Mouse (Mus musculus): ENCODE results near the gene Zpld1. TPM values are rescaled to one million over a fixed set of nuclear protein-coding genes. Genes with fewer than 3 reads are reported as not detected.
A peak's percentile ranks its signal among the peaks of the same experiment; 100 is the strongest.

The Zpld1 gene
- under 1 TPM; 0.30 to 0.49 TPM for total RNA-seq (2021)
- long read RNA-seq: 0 reads

DNA sequence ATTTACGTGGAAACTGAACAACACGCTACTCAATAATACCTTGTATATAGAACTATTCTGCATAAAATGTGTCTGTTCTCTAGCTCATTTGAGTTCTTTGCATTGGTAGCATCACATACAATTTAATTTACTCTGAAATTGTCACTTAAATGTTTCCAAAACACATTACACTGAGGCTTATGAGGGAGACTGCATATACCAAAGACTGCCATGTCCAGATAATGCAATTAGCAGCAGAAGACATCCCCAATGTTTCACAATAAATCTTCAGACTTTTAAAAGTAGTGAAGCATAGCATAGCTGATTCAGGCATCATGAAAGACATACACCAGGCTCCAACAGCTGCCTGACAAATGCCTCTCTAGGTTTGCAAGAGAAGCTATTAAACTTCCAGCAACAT, at the start of gene Zpld1:
Gene Zpld1, minus strand, starts transcription at position 101 of the 400 bp plus-strand sequence.
- DNase-seq (ENCODE audit: low spot score in 2 of 2): no peak

DNA sequence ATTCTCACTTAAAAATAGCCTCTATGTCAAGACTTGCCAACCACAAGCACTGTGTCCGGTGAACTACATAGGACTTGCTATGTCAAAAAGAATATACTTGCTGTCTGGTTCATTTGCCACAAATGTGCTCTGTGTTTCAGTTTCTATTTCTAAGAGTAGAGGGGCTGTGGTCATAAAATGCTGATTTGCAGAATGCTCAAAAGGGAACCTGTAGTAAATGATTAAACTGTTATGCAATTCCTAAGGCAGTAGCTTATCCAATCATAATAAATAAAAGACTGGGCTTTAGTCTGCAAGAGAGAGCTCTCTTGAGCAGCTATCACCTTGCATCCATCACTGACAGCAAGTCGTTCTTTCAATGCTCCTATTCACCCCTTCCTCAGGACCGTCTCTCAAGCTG, 47.9 kb upstream of the Zpld1 start:
- DNase-seq (ENCODE audit: low spot score in 2 of 2): no peak

DNA sequence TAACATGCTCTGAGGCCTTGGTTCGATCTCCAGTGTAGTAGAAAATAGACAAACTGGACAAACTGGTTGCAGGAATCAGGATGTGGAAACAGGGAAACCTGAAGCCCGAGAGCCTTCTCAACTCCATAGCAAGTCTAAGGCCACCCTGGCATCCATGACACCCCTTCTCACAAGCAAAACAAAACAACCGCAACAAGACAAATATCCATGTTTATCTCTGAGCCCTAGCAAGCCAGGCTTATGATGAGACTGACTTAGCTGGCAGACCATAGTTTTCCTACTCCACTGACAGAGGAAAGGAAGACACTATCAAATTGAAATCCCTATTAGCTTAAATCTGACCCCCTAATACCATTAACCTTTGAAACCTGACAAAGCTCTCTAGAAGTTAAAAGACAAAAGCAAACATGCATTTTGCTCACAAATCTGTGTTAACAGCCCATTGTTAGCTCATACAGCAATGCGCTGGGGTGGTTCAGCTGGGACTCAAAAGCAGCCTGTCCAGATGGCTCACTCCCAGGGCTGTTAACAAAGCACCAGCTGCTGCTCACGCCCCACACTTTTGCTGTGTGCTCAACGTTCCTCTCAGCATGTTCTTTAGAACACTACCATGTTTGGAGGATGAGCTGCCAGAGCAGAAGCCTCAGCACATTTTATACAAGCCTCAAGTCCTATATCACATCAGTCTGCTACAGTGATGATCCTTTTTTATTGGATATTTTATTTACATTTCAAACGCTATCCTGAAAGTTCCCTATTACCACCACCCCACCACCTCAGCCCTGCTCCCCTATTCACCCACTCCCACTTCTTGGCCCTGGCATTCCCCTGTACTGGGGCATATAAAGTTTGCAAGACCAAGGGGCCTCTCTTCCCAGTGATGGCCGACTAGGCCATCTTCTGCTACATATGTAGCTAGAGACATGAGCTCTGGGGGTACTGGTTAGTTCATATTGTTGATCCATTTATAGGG, 24.0 kb upstream of the Zpld1 start:
- peak; percentile 68 to 74 for DNase-seq (ENCODE audit: low spot score in 2 of 2)

DNA sequence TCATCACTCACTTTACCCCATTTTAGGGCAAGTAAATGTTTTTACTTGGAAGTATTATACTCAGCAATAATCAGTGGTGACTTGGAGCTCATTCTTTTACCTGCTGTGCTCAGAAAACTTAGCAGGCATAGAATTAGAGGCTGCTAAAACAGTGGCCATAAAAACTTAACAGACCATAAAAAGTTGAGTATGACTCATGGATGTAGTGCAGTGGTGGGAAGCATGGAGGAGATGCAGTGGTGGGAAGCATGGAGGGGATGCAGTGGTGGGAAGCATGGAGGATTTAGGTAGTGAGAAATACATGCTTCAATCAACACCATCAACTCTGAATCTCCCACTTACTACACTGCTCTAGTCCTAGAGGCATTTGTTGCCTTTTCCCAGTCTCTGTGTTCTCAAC, 19.2 kb upstream of the Zpld1 start:
- no peak for DNase-seq (ENCODE audit: low spot score in 2 of 2)

DNA sequence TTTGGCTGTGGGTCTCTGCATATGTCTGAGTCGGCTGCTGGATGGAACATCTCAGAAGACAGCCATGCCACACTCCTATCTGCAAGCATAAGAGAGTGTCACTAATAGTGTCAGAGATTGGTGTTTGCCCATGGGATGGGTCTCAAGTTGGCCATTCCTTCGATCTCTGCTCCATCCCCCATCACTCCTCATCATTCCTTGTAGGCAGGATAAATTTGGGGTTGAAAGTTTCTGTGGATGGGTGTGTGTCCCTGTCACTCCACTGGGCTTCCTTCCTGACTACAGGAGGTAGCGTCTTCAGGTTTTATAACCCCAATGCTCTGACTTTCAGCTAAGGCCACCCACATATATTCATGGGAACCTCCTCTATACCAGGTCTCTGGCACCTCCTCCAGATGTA, 14.3 kb upstream of the Zpld1 start:
- DNase-seq (ENCODE audit: low spot score in 2 of 2): no peak

DNA sequence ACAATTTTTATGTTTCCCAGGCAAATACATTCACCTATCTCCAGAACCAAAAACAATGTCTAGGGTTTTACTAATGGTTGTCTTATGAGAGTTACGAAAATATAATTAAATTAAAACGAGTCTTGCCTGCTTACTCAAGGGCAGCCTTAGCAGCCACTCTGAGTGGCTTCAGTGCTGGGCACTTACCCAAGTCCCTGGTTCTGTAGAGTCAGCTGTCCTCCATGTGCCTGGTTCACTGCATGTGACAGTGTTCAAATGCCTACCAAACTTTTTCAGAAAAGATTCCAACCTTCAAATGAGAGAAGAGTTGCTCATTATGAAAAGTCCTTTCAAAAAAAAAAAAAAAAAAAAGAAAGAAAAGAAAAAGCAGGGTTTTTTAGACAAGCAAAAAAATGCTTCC, 15.1 kb downstream of the Zpld1 start:
- DNase-seq (ENCODE audit: low spot score in 2 of 2): no peak

DNA sequence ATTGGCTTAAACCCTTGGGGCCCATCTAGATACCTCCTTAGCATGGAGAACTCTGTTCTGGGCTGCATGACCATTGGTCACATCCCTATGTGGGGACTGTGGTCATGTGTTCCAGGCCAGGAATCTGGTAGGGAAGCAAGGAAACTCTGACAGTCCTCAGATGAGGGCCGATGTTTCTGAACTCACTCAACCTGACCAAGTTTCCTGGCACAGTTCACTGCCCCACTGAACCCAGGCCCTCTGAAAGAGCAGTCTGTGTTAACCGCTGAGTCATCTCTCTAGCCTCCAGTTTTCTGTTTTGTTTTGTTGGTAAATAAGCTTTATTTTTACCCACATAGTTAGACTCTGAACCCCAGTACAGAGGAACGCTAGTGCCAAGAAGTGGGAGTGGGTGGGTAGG, 20.3 kb downstream of the Zpld1 start:
- no peak for DNase-seq (ENCODE audit: low spot score in 2 of 2)

DNA sequence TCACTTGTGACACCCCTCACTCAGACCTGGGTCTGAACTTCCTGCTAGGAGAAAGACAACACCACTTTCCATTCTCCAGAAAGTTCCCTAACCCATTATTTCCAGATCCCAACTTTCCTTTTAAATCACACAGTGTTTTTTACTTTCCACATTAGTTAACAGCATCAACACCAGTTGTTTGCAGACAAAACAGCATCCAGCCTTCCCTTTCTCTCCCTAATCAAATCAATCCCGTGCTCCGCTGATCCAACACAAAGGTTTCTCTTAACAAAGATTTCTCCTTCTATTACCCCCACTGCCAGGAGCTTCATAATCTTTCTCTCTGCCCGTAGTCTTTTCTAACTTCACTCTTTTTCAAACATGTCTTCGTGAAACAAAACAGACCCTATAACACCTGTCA, 32.5 kb downstream of the Zpld1 start:
- DNase-seq (ENCODE audit: low spot score in 2 of 2): no peak

DNA sequence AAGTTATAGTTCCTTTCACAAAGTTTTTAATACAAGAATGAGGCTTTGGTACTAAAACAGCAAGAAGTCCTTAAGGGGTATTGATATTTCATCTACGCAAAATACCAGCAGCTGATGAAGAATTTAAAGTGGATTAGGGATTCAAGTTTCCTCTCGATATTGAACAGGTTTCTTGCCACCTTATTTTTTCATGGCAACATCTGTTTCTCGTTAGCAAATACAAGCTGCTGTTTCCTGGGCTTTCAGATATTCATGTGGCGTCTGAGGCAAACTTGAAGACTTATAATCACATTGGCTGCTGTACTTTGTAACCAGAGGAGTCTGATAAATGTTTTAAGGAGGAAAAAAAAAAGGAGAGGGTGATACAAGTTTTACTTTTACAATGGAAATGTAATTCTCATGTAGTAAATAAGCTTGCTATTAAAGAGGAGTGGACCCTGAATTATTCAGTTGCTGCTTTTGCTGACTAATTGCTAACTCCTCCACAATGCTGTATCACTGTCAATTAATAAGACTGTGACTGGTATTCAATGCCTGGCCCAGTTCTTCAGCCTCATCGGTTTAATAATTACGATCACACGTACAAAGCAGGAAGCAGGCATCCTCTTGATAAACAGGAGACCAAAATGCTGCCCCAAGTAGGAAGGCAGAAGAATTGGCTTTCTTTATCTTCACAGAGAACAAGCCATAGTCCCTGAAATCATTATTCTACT, 36.8 kb downstream of the Zpld1 start:
- no peak for DNase-seq (ENCODE audit: low spot score in 2 of 2)

DNA sequence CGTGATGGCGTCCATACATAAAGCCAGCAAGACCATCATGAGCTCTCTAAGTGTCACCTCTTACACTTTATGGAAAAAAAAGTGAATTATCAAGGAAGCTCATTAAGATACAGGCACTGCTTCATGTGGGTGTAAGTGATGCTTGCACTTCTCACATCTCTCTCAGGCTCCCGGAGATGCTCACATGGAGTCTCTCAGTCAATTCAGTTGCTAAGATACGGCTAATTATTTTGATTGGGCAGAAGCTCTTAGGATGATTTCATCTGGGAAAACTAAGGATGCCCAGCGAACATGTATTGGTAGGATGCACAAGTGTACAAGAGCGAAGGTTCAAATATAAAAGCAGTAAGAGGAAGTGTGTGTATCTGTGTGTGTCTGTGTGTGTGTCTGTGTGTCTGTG, 38.1 kb downstream of the Zpld1 start:
- DNase-seq (ENCODE audit: low spot score in 2 of 2): no peak

DNA sequence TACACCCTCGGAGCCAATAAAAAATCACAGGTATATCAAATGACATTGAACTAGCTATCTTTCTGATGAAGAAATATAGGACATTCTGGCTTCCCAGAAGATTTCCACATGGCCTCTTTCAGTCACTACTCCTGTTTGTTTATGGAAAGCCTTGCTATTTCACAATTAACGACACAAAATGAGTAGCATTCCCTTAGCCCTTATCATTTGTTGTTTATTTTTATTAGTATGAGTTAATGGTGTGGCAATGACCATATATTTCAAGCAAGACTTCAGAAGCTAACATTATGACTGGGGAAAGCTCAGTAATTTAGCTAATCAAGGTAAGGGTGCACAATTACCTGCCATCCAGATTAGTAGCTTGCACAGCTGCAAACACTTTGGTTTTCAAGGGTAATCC, 56.8 kb downstream of the Zpld1 start:
- no peak for DNase-seq (ENCODE audit: low spot score in 2 of 2)

DNA sequence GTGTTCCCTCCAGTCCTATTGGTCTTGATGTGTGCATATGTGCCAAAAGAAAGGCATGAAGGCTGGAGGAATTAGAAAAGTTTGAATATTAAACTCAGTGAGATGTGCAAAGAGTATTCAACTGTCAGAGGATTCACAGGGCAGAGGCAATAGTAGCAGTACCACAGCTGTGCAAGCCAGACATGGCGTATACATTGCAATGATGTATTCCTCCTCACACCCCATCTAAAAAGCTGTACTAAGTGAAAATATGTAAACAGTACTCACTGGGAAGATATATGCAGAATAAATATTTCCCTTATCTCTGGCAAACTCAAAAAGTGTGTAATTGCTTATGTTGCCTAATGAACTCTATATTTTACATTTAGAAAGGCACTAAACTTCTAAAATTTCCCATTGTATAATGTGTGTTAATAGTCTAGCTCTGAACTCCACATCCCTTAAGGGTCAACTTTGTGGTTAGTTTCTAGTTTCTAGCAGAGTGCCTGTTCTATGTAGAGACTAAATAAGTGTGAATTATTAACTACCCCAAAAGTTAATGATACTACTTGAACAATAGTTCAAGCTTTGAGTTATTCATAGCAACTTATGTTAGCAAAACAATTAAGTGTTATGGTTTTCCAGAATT, 68.7 kb downstream of the Zpld1 start:
- no peak for DNase-seq (ENCODE audit: low spot score in 2 of 2)

DNA sequence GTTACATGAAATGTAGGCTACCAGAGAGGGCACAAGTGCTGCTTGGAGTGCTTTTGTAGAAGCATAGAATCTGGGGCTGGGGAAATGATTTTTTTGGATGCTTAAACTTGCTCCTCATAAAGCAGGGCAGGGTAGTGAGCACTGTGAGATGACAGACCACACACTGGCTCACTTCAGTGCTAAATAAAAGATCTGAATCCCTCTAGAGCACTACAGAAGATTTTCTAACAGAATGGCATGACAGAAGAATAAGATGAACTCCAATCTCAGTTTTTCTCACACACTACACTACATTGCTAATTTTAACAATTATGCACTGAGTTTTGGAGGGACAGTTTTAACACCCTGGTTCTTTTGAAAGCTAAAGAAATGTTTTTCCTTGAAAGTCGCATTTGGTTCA, 93.8 kb downstream of the Zpld1 start:
- DNase-seq (ENCODE audit: low spot score in 2 of 2): no peak

DNA sequence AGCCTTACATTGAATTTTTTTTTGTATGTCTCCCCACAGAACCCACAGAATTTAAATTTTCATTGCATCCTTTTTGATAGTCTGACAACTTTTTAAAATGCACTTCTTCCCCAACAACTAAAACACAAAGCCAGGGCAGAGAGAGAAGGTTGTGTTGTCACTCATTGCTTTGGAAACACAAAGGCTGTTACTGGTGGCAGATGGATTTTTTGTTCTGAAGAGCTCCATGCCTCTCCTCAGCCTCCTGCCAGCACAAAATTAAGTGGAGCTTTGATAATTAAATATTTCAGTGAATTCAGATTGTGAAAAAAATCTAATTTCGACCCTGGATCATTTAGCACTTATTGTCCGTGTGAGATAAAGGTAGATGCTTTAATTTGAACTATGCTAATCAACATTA, 107.4 kb downstream of the Zpld1 start:
- no peak for DNase-seq (ENCODE audit: low spot score in 2 of 2)

DNA sequence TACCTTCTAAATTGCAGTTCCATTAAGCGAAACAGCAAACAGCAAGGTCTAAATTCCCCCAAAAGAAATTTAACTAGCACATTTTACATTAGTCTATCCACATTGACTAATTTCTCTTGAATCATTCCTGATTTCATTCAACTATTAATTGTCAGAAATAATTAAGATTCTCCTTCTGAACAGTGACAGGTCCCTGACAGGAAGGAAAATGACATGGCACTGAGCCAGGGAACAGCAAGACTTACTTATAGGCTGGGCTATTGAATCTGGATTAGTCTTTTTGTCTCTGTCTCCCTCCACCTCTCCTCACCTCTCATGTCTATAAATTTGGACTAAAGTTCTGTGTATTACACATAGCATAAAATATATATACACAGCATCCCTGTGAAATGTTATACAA, 112.4 kb downstream of the Zpld1 start:
- DNase-seq (ENCODE audit: low spot score in 2 of 2): no peak
